Mouse (Mus musculus): ENCODE measurements around the gene Axin2.

DNA sequence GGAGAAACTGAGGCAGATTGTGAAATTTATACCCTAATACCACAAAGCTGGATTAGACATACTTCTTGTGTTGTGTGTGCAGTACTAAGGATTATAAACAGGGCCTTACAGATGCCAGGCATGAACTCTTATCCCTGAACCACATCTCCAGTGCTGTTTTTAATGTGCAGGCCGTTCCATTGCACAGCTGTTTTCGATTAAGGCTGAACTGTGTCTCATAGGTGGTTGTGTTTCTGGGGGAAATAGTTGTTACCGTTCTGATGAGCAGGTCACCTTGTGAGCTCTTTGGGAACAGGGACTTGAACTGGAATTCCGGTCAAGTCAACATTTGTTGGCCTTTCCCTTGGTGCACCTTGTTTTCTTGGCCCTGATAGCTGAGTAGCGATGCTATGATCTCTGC, 38.5 kb upstream of the Axin2 start:
- no peak for TF ChIP-seq CTCF (IDR thresholded peaks at IDR 0.05; ENCODE audit: control insufficient read depth, insufficient read depth, low read length)
- TF ChIP-seq POLR2A (IDR thresholded peaks at IDR 0.05; ENCODE audit: borderline replicate concordance, control insufficient read depth, low read depth, low read length) = no peak

Measured in bone marrow, adult 2 months (tissue).